Mouse (Mus musculus): ENCODE measurements around the gene Prr11. TPM values are rescaled to one million over a fixed set of nuclear protein-coding genes. Genes with fewer than 3 reads are reported as not detected.

Prr11 gene
- total RNA-seq (2021) = under 1 TPM; 0.31 to 0.35 TPM
- long read RNA-seq, experiment 1, partial matches to known transcripts = 0 of 40 reads
- long read RNA-seq, experiment 1, other reads (novel, unspliced or antisense) = 40 of 40 reads
- long read RNA-seq, experiment 2, partial matches to known transcripts = 0 of 24 reads
- long read RNA-seq, experiment 2, other reads (novel, unspliced or antisense) = 24 of 24 reads

GRCm38 (mm10) chr11:87108409-87108754 lies at the start of gene Prr11:
Gene Prr11 (minus strand): TSS chr11:87108708.
- intact Hi-C loops (cut with DNase I) = no loop called here
- DNase-seq = no peak

- DNase-seq = no peak
- intact Hi-C loops (cut with DNase I) = no loop called here
Measured at GRCm38 (mm10) chr11:87158012-87158411, 49.5 kb upstream of the Prr11 start.

DNA sequence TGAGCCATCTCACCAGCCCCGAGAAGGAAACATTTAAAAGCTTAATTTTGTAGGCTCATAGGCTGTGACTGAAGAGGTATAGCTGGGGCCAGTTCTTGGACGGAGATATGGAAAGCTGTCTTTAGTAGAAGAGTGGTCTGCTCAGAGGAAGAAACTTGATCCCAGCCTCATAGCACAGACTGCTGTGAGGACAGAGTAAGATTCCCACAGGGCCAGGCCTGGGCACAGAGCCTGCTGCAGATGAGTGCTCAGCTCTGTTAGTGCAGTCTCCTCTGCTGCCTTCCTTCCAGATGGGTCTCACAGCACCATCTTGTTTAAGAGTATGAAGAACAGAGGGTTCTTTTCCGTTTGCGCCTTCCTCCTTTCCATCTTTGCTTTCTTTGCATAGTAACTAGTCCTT lies 27.7 kb upstream of the Prr11 start:
- intact Hi-C loops (cut with DNase I) = no loop called here
- peak in 1 of 2 experiments; percentile 13 for DNase-seq

GRCm38 (mm10) chr11:87126824-87127816 lies 18.6 kb upstream of the Prr11 start, which contains the start of gene Trim37:
Gene Trim37 (plus strand): TSS chr11:87127077.
- intact Hi-C loops (cut with DNase I) = no loop called here
- DNase-seq = peak; percentile 73 to 77

DNA sequence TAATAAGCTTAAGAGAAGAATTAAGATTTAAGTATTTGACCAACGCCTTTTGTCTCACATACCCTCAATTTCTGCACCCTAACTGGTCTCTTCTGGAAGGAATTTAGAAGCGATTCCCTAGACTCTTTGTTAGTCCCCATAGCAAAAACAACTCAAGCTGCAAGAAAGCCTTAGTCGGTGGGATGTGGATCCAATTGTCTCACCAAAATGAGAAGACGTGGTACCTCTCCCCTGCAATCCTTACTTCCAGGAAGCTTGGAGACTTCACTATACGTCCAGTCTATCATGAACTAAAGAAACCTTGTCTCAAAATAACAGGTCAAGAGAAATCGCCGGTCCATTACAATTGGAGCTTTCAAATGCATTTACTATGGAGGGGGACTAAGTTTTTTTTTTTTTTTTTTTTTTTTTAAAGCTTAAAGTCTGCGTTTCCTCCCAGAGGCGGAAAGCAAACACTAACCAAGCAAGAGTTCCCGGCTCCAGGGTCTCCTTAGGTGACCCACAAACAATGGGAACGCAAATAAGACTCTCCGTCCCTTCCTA lies 17.8 kb upstream of the Prr11 start:
- intact Hi-C loops (cut with DNase I) = no loop called here
- no peak for DNase-seq

DNA sequence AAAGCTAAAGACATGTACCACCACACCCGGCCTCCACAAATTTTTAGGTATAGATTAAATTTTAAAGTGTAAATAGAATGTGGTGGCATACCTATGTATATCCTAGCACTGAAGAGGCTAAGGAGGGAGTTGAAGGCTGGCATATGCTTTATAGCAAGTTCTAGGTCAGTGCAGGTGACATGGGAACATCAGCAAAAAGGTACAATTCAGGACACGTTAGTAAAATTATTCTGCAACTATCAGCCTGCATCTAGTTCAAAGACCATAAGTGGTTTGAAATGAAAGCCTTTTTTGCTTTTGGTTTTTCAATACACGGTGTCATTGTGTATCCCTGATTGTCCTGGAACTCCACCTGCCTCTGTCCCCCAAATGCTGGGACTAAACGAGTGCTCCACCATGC lies 17.1 kb upstream of the Prr11 start:
- intact Hi-C loops (cut with DNase I) = no loop called here
- no peak for DNase-seq

GRCm38 (mm10) chr11:87121864-87122263 lies 13.4 kb upstream of the Prr11 start:
- DNase-seq = no peak
- intact Hi-C loops (cut with DNase I) = no loop called here

GRCm38 (mm10) chr11:87110172-87110909 lies 1.8 kb upstream of the Prr11 start:
- no peak for DNase-seq
- intact Hi-C loops (cut with DNase I) = no loop called here

DNA sequence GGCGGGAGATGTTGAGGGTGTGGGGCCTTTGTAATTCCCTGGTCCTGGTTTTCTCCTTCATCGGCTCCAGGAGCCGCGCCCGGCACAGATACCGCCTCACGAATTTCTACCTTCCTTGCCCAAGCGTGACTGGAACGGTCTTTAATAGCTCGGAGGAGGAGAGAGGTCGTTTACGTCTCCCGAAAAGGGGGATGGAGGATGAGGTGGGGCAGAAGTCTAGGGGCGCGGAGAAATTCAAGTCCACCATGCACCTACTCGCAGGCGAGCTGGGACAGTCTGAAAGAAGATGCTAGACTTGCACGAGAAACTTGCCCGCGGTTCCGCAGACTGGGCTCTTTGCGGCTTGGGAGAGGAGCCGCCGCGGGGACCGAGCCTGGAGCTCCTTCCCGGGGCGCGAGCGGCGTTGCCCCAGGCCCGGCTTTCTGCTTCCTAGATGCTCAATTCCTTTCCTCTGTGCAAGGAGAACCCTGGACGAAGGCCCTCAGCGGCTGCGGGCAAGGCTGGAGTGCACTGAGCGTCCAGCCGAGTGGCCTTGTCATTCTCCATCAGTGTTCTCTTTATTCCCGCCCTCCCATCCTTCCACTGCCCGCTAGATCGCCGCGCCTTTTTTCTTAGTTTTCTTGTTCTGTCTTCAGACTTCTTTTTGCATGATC lies 1.1 kb upstream of the Prr11 start:
- DNase-seq = no peak
- intact Hi-C loops (cut with DNase I) = no loop called here

GRCm38 (mm10) chr11:87108755-87109518 lies 429 bp upstream of the Prr11 start, which contains the start of gene Ska2:
Gene Ska2 (plus strand): TSS chr11:87109234.
- DNase-seq = peak; percentile 93
- intact Hi-C loops (cut with DNase I) = no loop called here

DNA sequence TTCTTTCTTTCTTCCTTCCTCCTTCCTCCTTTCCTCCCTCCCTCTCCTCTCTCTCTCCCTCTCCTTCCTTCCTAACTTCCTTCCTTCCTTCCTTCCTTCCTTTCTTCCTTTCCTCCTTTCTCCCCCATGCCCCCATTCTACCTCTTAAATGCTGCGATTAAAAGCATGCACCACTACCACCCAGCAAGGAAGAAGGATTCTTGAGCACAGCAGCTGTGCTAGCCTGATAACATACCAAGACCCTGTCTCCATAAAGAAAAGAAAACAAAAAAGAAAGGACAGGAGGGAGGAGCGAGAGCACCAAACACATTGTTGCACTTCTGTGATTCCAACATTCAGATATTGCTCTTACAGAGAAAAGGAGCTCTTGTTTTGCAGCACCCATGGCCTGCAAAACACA lies 21.4 kb downstream of the Prr11 start:
- DNase-seq = no peak
- intact Hi-C loops (cut with DNase I) = no loop called here

DNA sequence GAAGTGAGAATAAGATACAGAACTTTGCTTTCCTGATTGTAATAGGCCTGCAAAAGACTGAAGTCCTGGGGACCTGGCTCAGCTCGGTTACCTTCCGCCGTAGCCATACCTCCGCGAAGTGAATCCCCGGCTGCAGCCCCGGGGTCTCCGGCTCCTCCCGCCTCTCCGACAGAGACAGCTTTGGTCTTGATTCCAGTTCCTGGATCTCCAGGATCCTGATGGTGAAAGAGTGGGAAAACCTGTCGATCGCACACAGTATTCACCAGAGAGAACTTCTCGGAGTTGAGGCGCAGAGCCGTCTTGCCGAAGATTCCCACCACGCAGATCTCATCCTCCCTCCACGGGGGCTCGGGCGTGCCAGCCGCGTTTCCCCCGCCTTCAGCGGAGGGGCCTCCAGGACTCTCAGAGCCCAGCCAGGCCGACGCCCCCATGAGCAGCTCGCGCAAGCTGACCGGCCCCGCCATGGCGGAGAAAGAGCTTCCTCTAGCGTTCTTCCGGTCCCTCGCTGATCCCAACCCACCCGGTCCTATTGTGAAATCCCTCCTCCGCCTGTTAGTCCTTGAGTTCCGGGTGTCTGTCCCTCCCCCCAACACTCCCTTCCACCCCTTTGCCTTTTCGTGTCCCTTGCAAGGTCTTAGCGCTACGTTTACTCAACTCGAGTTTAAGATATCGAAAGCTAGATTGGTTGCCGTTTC lies 22.1 kb downstream of the Prr11 start, which contains the start of gene Smg8:
Gene Smg8 (minus strand): TSS at position 485 of the 695 bp plus-strand sequence.
- intact Hi-C loops (cut with DNase I) = no loop called here

GRCm38 (mm10) chr11:87085461-87085860 lies 23.0 kb downstream of the Prr11 start:
- DNase-seq = no peak
- intact Hi-C loops (cut with DNase I) = no loop called here

More for the DNA sequence above, 22.1 kb downstream of the Prr11 start, which contains the start of gene Smg8:
- DNase-seq = peak; percentile 68 to 69

DNA sequence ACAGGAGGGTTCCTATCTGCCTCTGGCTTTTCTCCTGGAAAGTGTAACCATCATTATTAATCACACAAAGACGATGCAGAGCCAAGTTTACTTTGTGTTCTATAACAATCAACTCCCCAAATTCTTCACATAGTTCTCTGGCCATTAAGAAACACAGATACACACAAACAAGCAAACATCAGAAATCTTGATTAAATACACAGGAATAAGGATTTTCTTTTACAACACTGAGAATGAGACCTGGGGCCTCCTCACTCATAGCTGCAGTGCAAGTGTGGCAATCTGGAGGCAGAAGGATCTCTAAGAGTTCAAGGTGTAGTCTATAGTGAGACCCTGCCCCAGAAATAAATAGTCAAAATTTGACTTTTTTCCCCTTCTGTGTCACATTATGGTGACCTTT lies 24.8 kb downstream of the Prr11 start:
- no peak for DNase-seq
- intact Hi-C loops (cut with DNase I) = no loop called here

DNA sequence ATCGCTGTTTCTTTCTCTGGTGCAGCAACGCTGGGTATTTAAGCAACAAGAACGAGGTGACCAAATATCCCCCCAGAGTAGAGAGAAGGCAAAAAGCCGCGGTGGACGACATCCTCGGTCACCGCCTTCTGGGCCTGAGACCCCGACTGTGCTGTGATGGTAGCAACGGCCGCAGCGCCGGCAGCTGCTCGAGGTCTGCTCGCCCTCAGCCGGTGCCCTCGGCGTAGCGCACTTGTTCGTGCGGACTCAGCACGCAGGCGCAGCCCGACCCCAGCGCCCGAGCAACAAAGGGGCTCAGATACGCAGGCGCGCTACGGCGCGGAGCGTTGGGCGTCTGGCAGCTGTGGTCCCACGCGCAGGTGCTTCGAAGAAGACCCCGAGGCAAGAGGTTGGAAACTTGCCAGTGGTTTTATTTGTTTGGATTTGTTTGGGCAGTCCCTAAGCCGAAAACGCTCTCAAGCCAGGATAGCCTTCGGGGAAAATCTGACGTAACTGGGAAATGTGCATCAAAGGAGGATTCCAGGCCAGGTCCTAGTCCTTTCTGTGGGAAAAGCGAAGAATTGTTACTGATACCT lies 34.6 kb downstream of the Prr11 start, which contains the start of gene Gdpd1:
Gene Gdpd1 (minus strand): TSS at position 197 of the 575 bp plus-strand sequence.
- intact Hi-C loops (cut with DNase I) = no loop called here
- DNase-seq = peak; percentile 68 to 73

DNA sequence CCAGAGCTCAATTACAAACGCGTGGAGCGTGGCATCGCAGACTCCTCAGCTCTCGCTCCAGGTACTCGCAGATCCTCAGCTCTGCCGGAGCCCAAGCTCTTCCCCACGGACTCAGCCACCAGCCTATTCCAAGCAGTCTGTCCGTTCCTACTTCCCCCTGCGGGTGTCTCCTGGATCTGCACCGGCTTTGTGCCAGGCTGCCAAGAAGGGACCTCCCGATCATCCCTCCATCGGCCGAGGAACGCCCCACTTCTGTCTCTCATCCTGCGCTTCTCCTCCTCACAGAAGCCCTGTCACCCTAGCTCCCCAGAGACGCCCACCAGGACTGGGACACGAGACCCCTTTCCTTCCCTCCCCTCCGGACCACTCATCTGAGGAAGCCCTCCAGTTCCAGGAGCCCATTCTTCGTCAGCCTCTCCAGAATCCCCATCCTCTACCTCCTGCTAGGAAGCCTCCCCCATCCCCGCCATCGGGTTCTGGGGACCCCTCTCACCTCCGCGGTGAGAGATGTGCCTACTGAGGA lies 35.1 kb downstream of the Prr11 start:
- intact Hi-C loops (cut with DNase I) = no loop called here

GRCm38 (mm10) chr11:87062087-87062486 lies 46.4 kb downstream of the Prr11 start:
- intact Hi-C loops (cut with DNase I) = no loop called here
- DNase-seq = no peak

More for the DNA sequence above, 35.1 kb downstream of the Prr11 start:
- peak; percentile 26 to 42 for DNase-seq

- DNase-seq = no peak
- intact Hi-C loops (cut with DNase I) = no loop called here
Measured at GRCm38 (mm10) chr11:87060410-87060809, 48.1 kb downstream of the Prr11 start.
